Mouse (Mus musculus): ENCODE results near the gene Ell2.

Ell2 gene

DNA sequence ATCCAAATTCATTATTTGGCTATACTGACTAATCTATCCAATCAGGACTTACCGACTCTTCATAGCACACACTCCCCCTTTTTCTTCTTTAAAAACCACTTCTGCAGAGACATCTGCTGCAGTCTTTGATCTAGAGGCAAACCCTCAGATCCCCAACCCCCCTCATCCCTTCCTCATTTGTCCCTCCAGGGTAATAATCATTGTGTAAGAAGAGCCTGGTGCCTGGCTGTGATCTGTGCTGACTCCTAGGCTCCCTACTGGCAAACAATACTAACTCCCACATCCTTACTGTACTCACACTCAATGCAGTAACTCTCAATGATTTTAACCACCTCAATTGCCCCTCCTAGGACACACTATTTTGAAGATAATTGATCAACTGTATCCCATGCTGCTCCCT is 103.4 kb downstream of the Ell2 start:
- DNase-seq (ENCODE audit: low spot score in 2 of 2): no peak

DNA sequence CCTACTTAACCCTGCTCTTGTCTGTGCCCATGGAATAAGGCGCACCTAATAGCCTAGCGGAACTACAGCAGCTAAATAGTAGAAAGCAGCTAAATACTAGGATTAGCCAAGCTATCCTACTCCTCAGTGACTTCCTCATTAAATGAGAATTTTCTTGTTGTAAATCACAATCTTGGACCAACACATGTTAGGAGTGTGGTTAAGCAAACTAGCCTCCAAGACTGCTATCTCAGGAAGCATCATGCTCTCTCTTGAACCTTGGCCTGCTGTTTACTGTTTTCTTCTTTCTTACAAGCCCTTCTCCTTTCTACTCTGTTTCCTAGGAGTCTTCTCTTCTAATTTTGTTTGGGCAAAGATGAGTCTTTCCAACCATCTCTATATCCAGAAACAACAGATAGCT is 110.6 kb downstream of the Ell2 start:
- DNase-seq (ENCODE audit: low spot score in 2 of 2): no peak

DNA sequence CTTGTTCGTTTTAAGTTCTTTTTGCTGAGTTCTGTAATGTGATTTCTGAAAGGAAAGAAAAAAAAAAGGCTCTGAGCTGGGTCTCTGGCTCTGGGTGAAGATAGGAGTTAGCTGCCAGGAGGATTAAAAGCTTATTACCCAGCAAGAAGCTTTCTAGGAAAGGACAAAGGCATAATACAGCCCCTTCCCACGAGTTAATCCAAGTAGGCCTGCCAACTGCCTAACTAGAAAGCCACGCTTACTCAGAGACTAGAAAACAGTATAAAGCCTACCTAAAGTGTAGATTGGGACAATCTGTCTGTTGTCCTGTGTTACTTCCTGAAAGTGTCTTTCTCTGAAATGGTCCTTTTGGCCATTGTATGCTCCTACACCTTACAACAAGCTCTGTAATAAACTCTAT is 111.9 kb downstream of the Ell2 start:
- no peak for DNase-seq (ENCODE audit: low spot score in 2 of 2)

DNA sequence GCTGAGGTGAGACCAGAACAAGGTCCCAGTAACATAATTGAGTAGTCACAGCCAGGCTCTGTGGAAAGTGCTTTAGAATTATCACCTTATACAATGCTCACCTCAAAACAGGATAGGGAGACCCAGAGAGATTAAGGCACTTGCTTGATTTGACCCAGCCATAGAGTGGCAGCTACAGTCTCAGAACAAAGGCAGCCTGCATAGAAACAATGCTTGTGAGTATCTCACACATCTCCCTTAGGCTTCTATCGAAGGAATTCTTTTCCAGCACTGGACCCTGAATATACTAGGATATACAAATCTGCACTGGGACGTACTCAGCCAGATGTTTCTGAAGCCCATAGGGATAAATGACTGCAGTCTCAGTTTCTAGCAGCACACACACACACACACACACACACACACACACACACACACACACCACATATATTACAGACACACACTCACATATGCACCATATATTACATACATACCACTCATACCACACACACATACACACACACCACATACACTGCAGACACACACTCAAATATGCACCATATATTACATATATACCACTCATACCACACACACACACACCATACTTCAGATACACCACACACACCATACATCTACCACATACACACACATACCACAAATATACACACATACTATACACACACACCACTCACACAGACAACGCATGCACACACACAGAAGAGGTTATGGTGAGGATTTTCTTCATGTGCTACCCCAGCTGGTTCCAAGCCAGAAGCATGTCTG is 112.6 kb downstream of the Ell2 start:
- DNase-seq (ENCODE audit: low spot score in 2 of 2): no peak

DNA sequence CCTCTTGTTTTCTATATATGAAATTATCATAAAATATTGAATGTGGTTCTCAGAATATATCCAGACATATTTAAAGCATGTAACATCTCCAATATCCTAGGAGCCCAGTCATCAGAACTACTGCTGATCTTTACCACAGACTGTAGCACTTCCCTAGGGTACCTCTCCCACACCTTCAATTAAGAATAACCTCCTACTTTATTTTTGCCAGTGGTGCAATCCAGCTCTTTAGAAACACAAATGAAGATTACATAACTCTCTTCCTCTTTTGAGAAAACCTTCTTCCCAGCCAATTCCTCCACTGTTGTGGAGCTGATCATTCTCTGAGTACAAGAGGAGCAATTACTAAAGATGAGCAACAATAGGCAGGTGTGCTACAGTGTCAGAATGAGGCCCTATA is 113.3 kb downstream of the Ell2 start:
- no peak for DNase-seq (ENCODE audit: low spot score in 2 of 2)
